Mouse (Mus musculus): ENCODE measurements around the gene Kiss1r.

DNA sequence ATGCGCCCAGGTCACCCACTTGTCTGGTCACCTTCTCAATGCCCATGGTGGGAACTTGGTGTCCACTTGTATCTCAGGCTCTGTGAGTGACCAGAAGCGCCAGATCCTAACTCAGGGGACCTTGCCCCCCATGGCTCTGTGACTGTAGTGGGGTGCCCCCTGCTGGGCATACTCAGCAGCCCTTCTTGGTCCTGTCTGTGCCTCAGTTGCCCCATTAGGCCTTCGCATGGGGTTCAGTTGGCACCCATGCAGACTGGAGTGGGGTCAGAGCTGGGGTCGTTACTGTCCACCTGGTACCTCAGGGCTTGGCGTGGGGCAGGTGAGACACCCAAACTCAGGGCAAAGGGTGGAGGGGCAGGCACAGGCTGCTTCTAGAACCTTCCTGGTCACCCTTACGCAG, 37.2 kb downstream of the Kiss1r start:
- peak; percentile 59 for TF ChIP-seq CTCF (IDR thresholded peaks at IDR 0.05; ENCODE audit: low read depth, low read length)
- no peak for TF ChIP-seq EP300 (IDR thresholded peaks at IDR 0.05; ENCODE audit: insufficient read depth, low read depth, low read length)
- TF ChIP-seq POLR2A (IDR thresholded peaks at IDR 0.05; ENCODE audit: insufficient read depth, low read length), result no peak
